Mouse (Mus musculus) inflammation-experienced regulatory T-cells, adult 6 months (primary cell): ENCODE data around the gene Id1. TPM values are rescaled to one million over a fixed set of nuclear protein-coding genes. Genes with fewer than 3 reads are reported as not detected.

Source experiments
- ATAC-seq: one replicate; pipeline ENCODE4 v1.8.0; 2017
- polyA plus RNA-seq, 3 experiments: library from polyadenylated mRNA; unstranded; fragments of 100-300 nt; shearing (Covaris generic); gene quantifications; one replicate each; pipeline ENCODE4 v1.2.1; 2017

The Id1 gene
- polyA plus RNA-seq, 3 experiments from 2014 or later = 0.91 TPM; not detected in 2

GRCm38 (mm10) chr2:152756474-152757393, 20.7 kb downstream of the Id1 start:
- no peak for ATAC-seq

- no peak for ATAC-seq
Measured at GRCm38 (mm10) chr2:152757478-152757877, 21.4 kb downstream of the Id1 start.

GRCm38 (mm10) chr2:152758351-152758750, 22.3 kb downstream of the Id1 start:
- ATAC-seq = no peak

GRCm38 (mm10) chr2:152763310-152763709, 27.3 kb downstream of the Id1 start:
- no peak for ATAC-seq

GRCm38 (mm10) chr2:152764172-152765044, 28.4 kb downstream of the Id1 start:
- no peak for ATAC-seq

- ATAC-seq = no peak
Measured at GRCm38 (mm10) chr2:152765045-152765674, 29.1 kb downstream of the Id1 start.

- ATAC-seq = peak; percentile 85
Measured at GRCm38 (mm10) chr2:152766387-152767123, 30.5 kb downstream of the Id1 start.

- peak; percentile 67 for ATAC-seq
Measured at GRCm38 (mm10) chr2:152767618-152768271, 31.7 kb downstream of the Id1 start.

- no peak for ATAC-seq
Measured at GRCm38 (mm10) chr2:152769677-152770076, 33.6 kb downstream of the Id1 start.

- ATAC-seq = no peak
Measured at GRCm38 (mm10) chr2:152771571-152771970, 35.5 kb downstream of the Id1 start.

- no peak for ATAC-seq
Measured at GRCm38 (mm10) chr2:152772231-152772630, 36.2 kb downstream of the Id1 start.

- ATAC-seq = peak; percentile 86
Measured at GRCm38 (mm10) chr2:152775357-152775756, 39.3 kb downstream of the Id1 start.

GRCm38 (mm10) chr2:152776019-152776418, 40.0 kb downstream of the Id1 start:
- no peak for ATAC-seq

- no peak for ATAC-seq
Measured at GRCm38 (mm10) chr2:152776435-152776834, 40.4 kb downstream of the Id1 start.

GRCm38 (mm10) chr2:152777081-152777480, 41.0 kb downstream of the Id1 start:
- no peak for ATAC-seq

- no peak for ATAC-seq
Measured at GRCm38 (mm10) chr2:152780466-152780865, 44.4 kb downstream of the Id1 start.

- ATAC-seq = no peak
Measured at GRCm38 (mm10) chr2:152781031-152781711, 45.1 kb downstream of the Id1 start.

- ATAC-seq = no peak
Measured at GRCm38 (mm10) chr2:152782656-152783055, 46.6 kb downstream of the Id1 start.

- no peak for ATAC-seq
Measured at GRCm38 (mm10) chr2:152783241-152783640, 47.2 kb downstream of the Id1 start.

GRCm38 (mm10) chr2:152784640-152785039, 48.6 kb downstream of the Id1 start:
- no peak for ATAC-seq
